In the genomic region with DNA sequence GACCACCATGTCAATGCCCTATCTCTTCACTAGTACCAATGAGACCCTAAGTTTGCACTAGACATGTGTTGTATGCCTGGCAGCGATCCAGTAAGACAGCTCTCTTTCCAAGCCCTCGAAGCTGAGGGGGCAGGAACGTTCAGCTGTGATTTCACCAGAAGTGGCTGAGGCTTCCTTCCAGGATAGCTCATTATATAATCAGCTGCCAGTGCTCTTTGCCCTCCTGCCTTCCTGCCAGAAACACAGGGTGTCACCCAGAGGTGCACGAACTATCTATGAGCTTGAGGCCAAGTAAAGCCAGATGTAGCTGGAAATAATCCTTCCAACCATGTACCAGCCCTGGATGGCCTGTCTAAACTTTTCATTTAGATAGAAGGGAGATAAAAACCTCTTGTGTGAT, we compare ENCODE assay signal across 19 mouse cellular contexts. TPM values are rescaled to one million over a fixed set of nuclear protein-coding genes. Genes with fewer than 3 reads are reported as not detected.
A peak's percentile ranks its signal among the peaks of the same experiment; 100 is the strongest.
DNase-seq lines count a peak whose midpoint lies in the region; ATAC-seq lines count a peak whose summit lies in the region.
"Had no signal": no experiment of that assay in that cellular context is flagged by ENCODE, and none has a peak within 500 bp of the region (broad histone marks: within the 10 kb centered on the region; RNA-seq: fewer than 3 reads in every experiment).

No protein-coding gene starts in this region.

- no peak overlapping the region for H3K4me2 ChIP-seq in lung, embryonic 16.5 days (ENCODE audit: low read depth, low read length)
- H3K4me2 ChIP-seq: forebrain, embryonic 12.5 days; hindbrain, embryonic 12.5 days; limb, embryonic 13.5 days had no signal

- DNase-seq in heart, adult 9 months (ENCODE audit: low spot score in 2 of 2), result peak; percentile 6 to 11
- no peak for DNase-seq in heart, postnatal 14 days
- no peak for DNase-seq in lung, adult 18-20 months
- peak; percentile 80 to 84 for DNase-seq in kidney, adult 8-10 months
- DNase-seq in kidney, postnatal 36 days, result peak; percentile 76 to 85
- DNase-seq in retina, embryonic 14.5 days (ENCODE audit: low spot score), result no peak
- DNase-seq: cerebellum, adult 11-12 months; liver, postnatal 0 days; retina, postnatal 1 day; thymus, postnatal 14 days had no signal

- H3K4me3 ChIP-seq in lung, embryonic 16.5 days (ENCODE audit: low read length), result no peak overlapping the region
- H3K4me3 ChIP-seq: forebrain, embryonic 12.5 days; hindbrain, embryonic 12.5 days; limb, embryonic 13.5 days had no signal

- peaks cover 4% of the 10 kb centered on the region; the same call in 1 of the 2 replicates for H3K4me1 ChIP-seq in lung, embryonic 16.5 days (replicated peaks; ENCODE audit: control insufficient read depth, insufficient read depth, low read length)
- H3K4me1 ChIP-seq: forebrain, embryonic 12.5 days; hindbrain, embryonic 12.5 days; limb, embryonic 13.5 days had no signal

- no peak overlapping the region for H3K9ac ChIP-seq in lung, embryonic 16.5 days (ENCODE audit: low read length)
- H3K9ac ChIP-seq: forebrain, embryonic 12.5 days; hindbrain, embryonic 12.5 days; limb, embryonic 13.5 days; liver, postnatal 0 days had no signal

- whole genome bisulfite sequencing in lung, embryonic 16.5 days, result 26% methylated on average over 4 of the region's 4 CpGs

- H3K36me3 ChIP-seq in lung, embryonic 16.5 days (ENCODE audit: control insufficient read depth, insufficient read depth, low read length), result no peaks in the 10 kb centered on the region
- H3K36me3 ChIP-seq: forebrain, embryonic 12.5 days; hindbrain, embryonic 12.5 days; limb, embryonic 13.5 days had no signal

- no peaks in the 10 kb centered on the region for H3K27me3 ChIP-seq in lung, embryonic 16.5 days (ENCODE audit: control insufficient read depth, insufficient read depth, low read depth, low read length)
- H3K27me3 ChIP-seq: forebrain, embryonic 12.5 days; hindbrain, embryonic 12.5 days; limb, embryonic 13.5 days had no signal

- ATAC-seq in lung, embryonic 16.5 days (ENCODE audit: low read depth), result 0 out of 2 replicates have a peak, but pooled peaks have one; percentile 26
- ATAC-seq: CD4-positive, CD25-positive, alpha-beta regulatory T cell, adult 4 months; liver, postnatal 0 days had no signal

- H3K9me3 ChIP-seq in lung, embryonic 16.5 days (ENCODE audit: control insufficient read depth, low read length), result no peaks in the 10 kb centered on the region
- H3K9me3 ChIP-seq: forebrain, embryonic 12.5 days; hindbrain, embryonic 12.5 days; limb, embryonic 13.5 days had no signal

- no peak overlapping the region for H3K27ac ChIP-seq in lung, embryonic 16.5 days (ENCODE audit: low read length)
- H3K27ac ChIP-seq: forebrain, embryonic 12.5 days; hindbrain, embryonic 12.5 days; limb, embryonic 13.5 days; stomach, postnatal 0 days had no signal

- intact Hi-C loops in heart, postnatal 14 days (cut with DNase I), result no loop called here

RNA-seq across cellular contexts. Expression of a gene that starts 8.1 kb away (rescaled TPM):
- total RNA-seq in heart, postnatal 14 days (2021), result under 1 TPM; 0.05 to 0.10 TPM
- not detected in 2 replicates for polyA plus RNA-seq in lung, embryonic 16.5 days (2015; fragmentation: Nextera tagmentation; extraction: Ambion mirVana)
- total RNA-seq: heart, adult 8-10 months; MEL had no signal
- polyA plus RNA-seq: CD4-positive, CD25-positive, alpha-beta regulatory T cell, adult 4 months; forebrain, embryonic 12.5 days; hindbrain, embryonic 12.5 days; intestine, embryonic 14.5 days; liver, postnatal 0 days had no signal

Comparison
In these comparisons a context has a peak if more than half of its experiments do, and no peak if none do; other contexts are left out.
1. DNase-seq: peak in heart, adult 9 months (2 of 2), kidney, adult 8-10 months (2 of 2) and kidney, postnatal 36 days (2 of 2); none in heart, postnatal 14 days (0 of 2), lung, adult 18-20 months (0 of 2) and retina, embryonic 14.5 days (single experiment).